Mouse (Mus musculus) small intestine, adult 2 months (tissue): ENCODE results near the gene Tph1.

ENCODE experiments used
- CTCF ChIP-seq: fragments of 200-500 bp; IDR thresholded peaks from 2 replicates; pipeline ENCODE4 v1.5.1; 2012; ENCODE audit warnings: low read depth, mild to moderate bottlenecking, control low read depth, inconsistent platforms, low read length, moderate library complexity, mixed read lengths; ENCODE audit not compliant: insufficient replicate concordance, insufficient read length; ENCODE audit errors: extremely low read depth
- POLR2A ChIP-seq: fragments of 200-500 bp; IDR thresholded peaks from 2 replicates; pipeline ENCODE4 v1.6.1; 2012; ENCODE audit warnings: low read depth, mild to moderate bottlenecking, control low read depth, inconsistent platforms, low read length, moderate library complexity

GRCm38 (mm10) chr7:46672160-46672672 lies at the start of gene Tph1:
- no peak for TF ChIP-seq CTCF
- no peak for TF ChIP-seq POLR2A
